Mouse (Mus musculus): ENCODE data around the gene Lsamp. TPM values are rescaled to one million over a fixed set of nuclear protein-coding genes. Genes with fewer than 3 reads are reported as not detected.

Lsamp gene
- polyA plus RNA-seq, 1 experiment from 2014 or later = 6.7 TPM

DNA sequence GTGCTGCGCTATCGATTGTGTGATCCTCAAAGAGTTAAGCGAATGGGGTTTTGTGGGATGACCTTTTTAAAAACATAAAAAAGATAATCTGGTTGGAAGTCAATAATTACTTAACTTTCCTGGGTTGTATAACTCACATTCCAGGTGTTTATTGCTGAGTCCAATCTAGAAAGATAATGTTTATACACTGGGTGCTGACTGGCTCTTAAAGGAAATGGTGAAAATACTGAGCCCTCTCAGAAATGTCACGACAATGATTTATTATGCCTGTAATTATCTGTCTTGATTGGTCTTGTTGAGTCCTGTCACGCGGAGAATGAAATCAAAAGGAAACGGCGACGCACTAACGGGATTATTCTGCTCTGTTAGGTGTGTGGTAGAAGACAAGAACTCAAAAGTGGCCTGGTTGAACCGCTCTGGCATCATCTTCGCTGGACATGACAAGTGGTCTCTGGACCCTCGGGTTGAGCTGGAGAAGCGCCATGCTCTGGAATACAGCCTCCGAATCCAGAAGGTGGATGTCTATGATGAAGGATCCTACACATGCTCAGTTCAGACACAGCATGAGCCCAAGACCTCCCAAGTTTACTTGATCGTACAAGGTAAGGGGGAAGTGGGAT, 1904.5 kb downstream of the Lsamp start:
- Histone ChIP-seq H3K27me3 (no peaks in the 10 kb centered on the region), H3K4me1 (replicated peaks) (no peaks in the 10 kb centered on the region), H3K9me3 (no peaks in the 10 kb centered on the region), H3K9ac (replicated peaks) (no peak overlapping the region), H3K27ac (no peak overlapping the region), H3K4me2 (no peak overlapping the region), H3K36me3 (no peaks in the 10 kb centered on the region), H3K4me3 (replicated peaks) (no peak overlapping the region)
- no peak for ATAC-seq (ENCODE audit: insufficient number of reproducible peaks, insufficient read depth, low FRiP score, low TSS enrichment, low read depth)
- 87% methylated on average over 16 of the region's 16 CpGs for WGBS

DNA sequence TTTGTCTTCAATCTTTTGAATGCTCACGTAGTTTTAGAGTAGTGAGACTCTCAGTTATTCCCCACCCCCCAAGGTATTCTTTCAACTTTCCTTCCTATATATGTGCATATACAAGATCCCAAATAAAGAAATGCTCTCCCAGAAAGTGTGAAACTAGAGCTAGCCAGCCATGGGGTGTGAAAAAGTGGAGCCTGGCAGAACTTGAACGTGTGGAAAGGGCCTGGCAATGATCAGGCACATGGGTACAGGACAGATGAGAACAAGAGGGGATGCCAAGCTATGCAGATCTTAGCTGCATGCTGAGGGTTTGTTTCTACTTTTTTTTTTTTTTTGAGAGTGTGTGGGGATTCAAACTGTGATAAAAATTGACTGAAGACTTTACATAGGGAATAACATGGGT, 1916.6 kb downstream of the Lsamp start:
- no peaks in the 10 kb centered on the region for H3K36me3 ChIP-seq
- H3K4me3 ChIP-seq (replicated peaks) = no peak overlapping the region
- H3K27me3 ChIP-seq = no peaks in the 10 kb centered on the region
- no peak overlapping the region for H3K4me2 ChIP-seq
- H3K9me3 ChIP-seq = no peaks in the 10 kb centered on the region
- no peaks in the 10 kb centered on the region for H3K4me1 ChIP-seq (replicated peaks)
- H3K9ac ChIP-seq (replicated peaks) = no peak overlapping the region
- no peak for ATAC-seq (ENCODE audit: insufficient number of reproducible peaks, insufficient read depth, low FRiP score, low TSS enrichment, low read depth)
- H3K27ac ChIP-seq = no peak overlapping the region
- 59% methylated on average over 2 of the region's 2 CpGs for WGBS

DNA sequence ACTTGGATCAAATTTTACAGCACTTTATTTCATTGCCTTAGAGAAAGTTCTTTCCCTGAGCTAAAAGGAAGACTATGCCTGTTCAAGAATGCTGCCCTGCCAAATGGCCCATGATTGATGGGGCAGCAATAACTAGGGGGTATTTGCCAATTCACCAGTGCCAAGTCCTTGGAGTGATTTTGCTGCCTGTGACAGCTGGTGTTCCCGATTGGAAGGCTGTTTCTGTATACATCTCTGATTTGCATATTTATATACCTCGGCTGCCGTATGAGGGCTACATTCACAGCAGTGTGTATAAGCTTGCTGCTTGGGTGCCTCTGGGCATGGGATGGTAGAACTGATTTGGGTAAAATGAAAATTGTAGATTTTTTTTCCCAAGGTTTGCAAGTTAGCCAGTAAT, 1919.5 kb downstream of the Lsamp start:
- Histone ChIP-seq H3K4me1 (replicated peaks) (no peaks in the 10 kb centered on the region), H3K27me3 (no peaks in the 10 kb centered on the region), H3K9me3 (no peaks in the 10 kb centered on the region), H3K4me3 (replicated peaks) (no peak overlapping the region), H3K36me3 (no peaks in the 10 kb centered on the region), H3K4me2 (no peak overlapping the region), H3K27ac (no peak overlapping the region), H3K9ac (replicated peaks) (no peak overlapping the region)
- WGBS = 66% methylated on average over 3 of the region's 3 CpGs
- no peak for ATAC-seq (ENCODE audit: insufficient number of reproducible peaks, insufficient read depth, low FRiP score, low TSS enrichment, low read depth)

DNA sequence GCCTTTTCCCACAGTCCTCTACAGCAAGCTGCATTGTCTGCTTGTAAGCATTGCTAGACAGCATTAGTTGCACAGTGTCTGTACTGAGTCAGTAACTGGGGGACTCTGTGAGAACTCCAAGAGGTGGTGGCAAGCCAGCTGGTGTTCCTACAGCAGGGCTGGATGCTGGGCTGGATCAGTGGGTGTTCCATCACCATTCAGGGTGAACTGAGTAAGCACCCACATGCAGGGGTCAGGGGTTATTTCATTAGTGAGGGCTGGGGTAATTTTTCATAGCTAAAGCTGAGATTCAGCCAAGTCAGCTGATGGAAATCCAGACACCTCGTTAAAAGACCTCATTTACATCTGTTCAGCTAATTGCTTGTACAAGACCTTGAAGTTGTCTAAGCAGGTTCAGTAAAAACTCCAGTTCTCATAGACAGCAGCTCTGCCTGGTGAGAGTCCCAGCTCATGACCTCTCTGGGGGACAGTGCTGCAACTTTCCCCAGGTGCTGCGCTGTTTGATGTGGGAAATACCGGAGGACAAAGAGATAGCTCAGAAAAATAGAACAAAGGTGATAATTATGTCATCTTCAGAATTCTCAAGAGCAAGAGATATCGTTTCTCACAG, 1928.5 kb downstream of the Lsamp start:
- Histone ChIP-seq H3K36me3 (no peaks in the 10 kb centered on the region), H3K4me3 (replicated peaks) (no peak overlapping the region), H3K9ac (replicated peaks) (no peak overlapping the region), H3K4me2 (no peak overlapping the region), H3K27me3 (no peaks in the 10 kb centered on the region), H3K9me3 (no peaks in the 10 kb centered on the region), H3K4me1 (replicated peaks) (peaks cover 10% of the 10 kb centered on the region), H3K27ac (no peak overlapping the region)
- WGBS = 68% methylated on average over 4 of the region's 4 CpGs
- no peak for ATAC-seq (ENCODE audit: insufficient number of reproducible peaks, insufficient read depth, low FRiP score, low TSS enrichment, low read depth)

DNA sequence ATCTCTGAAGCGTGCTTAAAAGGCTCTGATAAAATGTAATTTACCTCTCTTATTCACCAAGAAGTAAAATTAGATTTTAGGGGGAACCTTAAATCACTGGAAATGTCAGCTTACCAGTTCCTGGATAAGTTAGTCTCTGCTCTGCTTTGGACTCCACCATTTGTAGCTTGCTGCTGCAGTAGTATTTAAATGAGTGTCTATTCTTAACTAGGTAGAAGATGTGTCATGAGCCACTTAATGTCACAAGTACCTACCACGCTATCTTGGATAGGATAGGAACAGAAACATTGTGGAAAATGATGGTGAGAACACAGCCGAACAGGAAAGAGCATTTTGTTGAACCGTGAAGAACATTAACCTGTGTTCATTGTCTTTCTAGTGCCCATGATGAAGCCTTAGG, 1929.2 kb downstream of the Lsamp start:
- no peaks in the 10 kb centered on the region for H3K27me3 ChIP-seq
- H3K4me3 ChIP-seq (replicated peaks) = no peak overlapping the region
- WGBS = 88% methylated on average over 4 of the region's 4 CpGs
- H3K27ac ChIP-seq = no peak overlapping the region
- no peak overlapping the region for H3K4me2 ChIP-seq
- no peak for ATAC-seq (ENCODE audit: insufficient number of reproducible peaks, insufficient read depth, low FRiP score, low TSS enrichment, low read depth)
- no peaks in the 10 kb centered on the region for H3K9me3 ChIP-seq
- no peak overlapping the region for H3K9ac ChIP-seq (replicated peaks)
- no peaks in the 10 kb centered on the region for H3K36me3 ChIP-seq
- H3K4me1 ChIP-seq (replicated peaks) = peaks cover 11% of the 10 kb centered on the region

DNA sequence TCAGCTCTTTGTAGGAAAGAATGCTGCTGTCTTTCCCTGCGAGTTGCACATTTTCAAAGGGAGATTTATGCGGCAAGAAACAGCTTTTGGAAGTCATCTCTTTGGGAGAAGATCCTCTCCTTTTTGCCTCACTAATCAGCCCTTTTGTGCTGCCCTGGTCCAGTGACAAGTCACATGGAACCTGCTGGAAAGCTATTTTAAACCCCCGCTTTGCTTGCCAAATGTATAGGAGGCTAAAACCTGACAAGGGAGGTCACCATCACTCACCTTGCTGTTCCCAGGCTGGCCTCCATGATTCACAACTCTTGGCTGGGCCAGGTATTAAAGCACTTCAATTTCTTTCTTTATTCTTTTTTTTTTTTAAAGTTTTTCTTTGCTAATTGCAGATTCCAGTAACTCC, 1932.2 kb downstream of the Lsamp start:
- Histone ChIP-seq H3K9me3 (no peaks in the 10 kb centered on the region), H3K4me1 (replicated peaks) (peaks cover 11% of the 10 kb centered on the region), H3K27ac (no peak overlapping the region), H3K4me2 (no peak overlapping the region), H3K36me3 (no peaks in the 10 kb centered on the region), H3K27me3 (no peaks in the 10 kb centered on the region), H3K4me3 (replicated peaks) (no peak overlapping the region), H3K9ac (replicated peaks) (no peak overlapping the region)
- 81% methylated on average over 3 of the region's 3 CpGs for WGBS
- ATAC-seq (ENCODE audit: insufficient number of reproducible peaks, insufficient read depth, low FRiP score, low TSS enrichment, low read depth) = no peak

DNA sequence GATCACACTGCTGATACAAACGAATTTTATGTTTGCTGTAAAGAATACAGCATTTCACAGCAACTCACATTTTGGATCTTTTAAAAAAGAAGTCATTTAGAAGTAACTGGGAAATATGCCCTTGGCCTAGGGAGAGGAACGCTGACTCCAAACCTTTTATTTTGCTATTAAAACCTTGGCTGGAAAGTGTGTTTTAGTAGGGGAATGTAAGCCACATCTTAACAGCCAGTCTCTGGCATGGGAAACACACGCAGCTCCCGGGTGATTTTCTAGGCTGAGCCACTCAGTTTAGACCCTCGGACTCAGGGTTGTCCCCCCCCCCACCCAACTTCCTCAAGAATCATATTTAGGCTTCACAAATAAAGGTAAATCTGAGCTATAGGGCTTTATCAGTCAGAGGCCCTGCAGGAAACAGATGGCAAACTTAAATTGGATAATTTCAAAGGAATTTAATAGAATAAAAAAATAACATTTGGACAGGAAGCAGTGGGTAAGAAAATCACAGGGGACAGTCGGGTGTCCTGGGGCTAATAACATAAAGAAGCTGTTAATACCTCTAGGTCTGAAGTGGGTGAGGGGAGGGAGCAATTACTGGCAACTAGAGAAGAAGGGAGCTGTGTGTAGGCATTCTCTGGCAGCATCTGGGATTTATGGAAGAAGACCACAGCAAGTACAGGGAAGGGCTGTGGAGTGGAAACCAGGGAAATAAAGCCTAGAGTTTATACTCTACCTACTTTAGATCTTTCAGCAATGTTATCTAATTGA, 1933.1 kb downstream of the Lsamp start:
- Histone ChIP-seq H3K27ac (peak overlapping the region; percentile 36), H3K4me1 (replicated peaks) (peaks cover 11% of the 10 kb centered on the region), H3K36me3 (no peaks in the 10 kb centered on the region), H3K4me3 (replicated peaks) (no peak overlapping the region), H3K27me3 (no peaks in the 10 kb centered on the region), H3K9ac (replicated peaks) (no peak overlapping the region), H3K4me2 (no peak overlapping the region), H3K9me3 (no peaks in the 10 kb centered on the region)
- WGBS = 27% methylated on average over 6 of the region's 6 CpGs
- ATAC-seq (ENCODE audit: insufficient number of reproducible peaks, insufficient read depth, low FRiP score, low TSS enrichment, low read depth) = peak; percentile 73; the same call in 1 of the 2 replicates

DNA sequence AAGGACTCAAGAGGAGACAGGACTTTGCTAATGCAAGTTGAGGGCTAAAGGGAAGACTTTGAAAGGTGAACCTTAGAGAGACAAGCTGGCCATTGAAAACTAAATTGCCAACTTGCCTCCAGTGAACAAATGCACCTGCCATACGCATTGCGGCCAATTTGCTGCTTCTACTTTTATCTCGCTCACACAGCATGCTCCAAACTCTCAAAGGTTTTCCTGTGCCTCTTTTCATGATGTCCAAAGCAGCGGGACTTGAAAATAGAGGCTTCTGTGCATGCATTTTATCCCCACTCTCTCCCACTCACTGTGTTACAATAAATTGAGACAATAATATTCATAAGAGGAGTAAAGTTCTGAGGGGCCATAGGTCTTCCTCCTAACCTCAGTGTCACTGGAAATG, 1945.4 kb downstream of the Lsamp start:
- no peaks in the 10 kb centered on the region for H3K27me3 ChIP-seq

DNA sequence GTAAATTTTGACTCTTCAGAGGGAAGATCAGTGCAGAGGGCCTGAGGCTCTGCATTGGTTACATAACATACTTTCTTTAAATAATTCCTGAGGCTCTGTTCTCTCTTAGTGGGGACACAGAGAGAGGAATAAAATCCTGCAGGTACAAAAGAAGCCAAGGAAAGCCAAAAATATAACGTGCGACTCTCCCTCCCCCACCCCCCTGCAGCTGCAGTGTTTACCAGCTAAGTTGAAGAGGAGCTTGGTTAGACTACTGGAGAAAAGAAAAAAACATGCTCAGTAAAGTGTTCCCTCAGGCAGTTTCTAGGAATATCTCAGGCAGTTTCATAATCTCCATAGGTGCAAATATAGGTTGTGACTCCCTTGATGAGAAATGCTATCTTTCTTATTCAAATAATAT, 1951.5 kb downstream of the Lsamp start:
- no peaks in the 10 kb centered on the region for H3K36me3 ChIP-seq
- WGBS = 64% methylated on average over 2 of the region's 2 CpGs

More for the DNA sequence above, 1945.4 kb downstream of the Lsamp start:
- Histone ChIP-seq H3K4me3 (replicated peaks) (no peak overlapping the region), H3K9me3 (no peaks in the 10 kb centered on the region), H3K36me3 (no peaks in the 10 kb centered on the region), H3K27ac (no peak overlapping the region), H3K4me1 (replicated peaks) (no peaks in the 10 kb centered on the region), H3K9ac (replicated peaks) (no peak overlapping the region), H3K4me2 (no peak overlapping the region)
- ATAC-seq (ENCODE audit: insufficient number of reproducible peaks, insufficient read depth, low FRiP score, low TSS enrichment, low read depth) = no peak
- WGBS = 91% methylated on average over 4 of the region's 4 CpGs

DNA sequence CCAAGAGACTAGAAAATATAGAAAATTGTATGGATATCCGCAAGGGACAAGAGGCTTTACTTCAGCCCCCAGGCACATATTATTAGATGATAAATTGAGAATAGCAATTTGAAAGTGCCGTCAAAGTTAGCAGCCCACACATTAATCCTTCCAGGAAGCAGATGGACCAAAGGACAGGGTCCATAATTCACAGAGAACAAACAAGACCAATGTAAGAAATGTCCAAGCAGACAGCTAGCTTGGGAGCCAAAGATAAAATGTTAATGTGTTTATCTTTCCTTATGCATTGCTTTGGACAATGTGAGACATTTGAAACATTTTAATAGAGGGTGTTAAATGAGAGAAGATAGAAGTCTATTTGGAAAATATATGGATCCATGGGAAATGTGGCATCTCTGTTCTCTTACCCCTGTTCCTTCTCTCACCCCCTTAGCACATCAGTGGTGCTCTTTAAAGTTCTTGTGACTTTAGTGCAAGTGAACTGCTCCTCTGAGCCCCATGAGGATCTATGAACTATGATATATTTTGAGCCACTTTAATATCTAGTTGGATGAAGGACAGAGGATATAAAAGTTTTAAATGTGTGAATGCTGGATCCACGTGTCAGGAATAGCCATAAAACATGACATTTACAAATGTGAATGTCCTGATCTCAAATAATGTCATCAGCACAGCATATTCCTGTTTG, 1952.9 kb downstream of the Lsamp start:
- no peaks in the 10 kb centered on the region for H3K4me1 ChIP-seq (replicated peaks)
- no peak for ATAC-seq (ENCODE audit: insufficient number of reproducible peaks, insufficient read depth, low FRiP score, low TSS enrichment, low read depth)
- no peak overlapping the region for H3K9ac ChIP-seq (replicated peaks)
- H3K36me3 ChIP-seq = no peaks in the 10 kb centered on the region
- no peaks in the 10 kb centered on the region for H3K27me3 ChIP-seq
- no peak overlapping the region for H3K27ac ChIP-seq
- H3K4me3 ChIP-seq (replicated peaks) = no peak overlapping the region
- no peak overlapping the region for H3K4me2 ChIP-seq
- WGBS = 78% methylated on average over 3 of the region's 3 CpGs
- H3K9me3 ChIP-seq = no peaks in the 10 kb centered on the region

More for the DNA sequence above, 1951.5 kb downstream of the Lsamp start:
- no peak overlapping the region for H3K4me3 ChIP-seq (replicated peaks)
- H3K4me2 ChIP-seq = no peak overlapping the region
- no peaks in the 10 kb centered on the region for H3K4me1 ChIP-seq (replicated peaks)
- no peaks in the 10 kb centered on the region for H3K9me3 ChIP-seq
- ATAC-seq (ENCODE audit: insufficient number of reproducible peaks, insufficient read depth, low FRiP score, low TSS enrichment, low read depth) = no peak
- no peak overlapping the region for H3K27ac ChIP-seq
- no peaks in the 10 kb centered on the region for H3K27me3 ChIP-seq
- no peak overlapping the region for H3K9ac ChIP-seq (replicated peaks)

DNA sequence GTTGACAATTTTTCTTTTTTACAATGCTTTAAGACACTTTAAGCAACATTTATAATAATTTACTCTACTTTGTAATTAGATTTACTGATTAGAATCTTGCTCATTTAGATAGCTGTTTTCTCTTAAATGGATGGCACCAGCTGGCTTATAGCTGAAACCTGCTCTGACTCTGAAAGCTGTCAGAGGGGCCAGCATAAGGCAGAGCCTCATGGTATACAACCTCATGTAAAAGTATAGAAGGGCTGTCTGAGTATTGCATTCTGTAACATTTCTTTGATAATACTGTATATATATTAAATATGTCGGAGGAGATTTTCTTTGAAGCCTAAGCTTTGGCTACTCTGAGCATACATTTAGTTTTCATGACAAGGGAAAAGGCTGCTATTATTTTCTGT, 1953.4 kb downstream of the Lsamp start:
- Histone ChIP-seq H3K9ac (replicated peaks) (no peak overlapping the region), H3K4me3 (replicated peaks) (no peak overlapping the region), H3K27me3 (no peaks in the 10 kb centered on the region), H3K4me1 (replicated peaks) (no peaks in the 10 kb centered on the region), H3K27ac (no peak overlapping the region), H3K4me2 (no peak overlapping the region), H3K9me3 (no peaks in the 10 kb centered on the region), H3K36me3 (no peaks in the 10 kb centered on the region)
- WGBS = 90% methylated on average over 1 of the region's 1 CpGs
- ATAC-seq (ENCODE audit: insufficient number of reproducible peaks, insufficient read depth, low FRiP score, low TSS enrichment, low read depth) = no peak

Data from limb, embryonic 12.5 days (tissue).